Mouse (Mus musculus) intestine, postnatal 0 days (tissue): Measurements from ENCODE around the gene Ube2t. TPM values are rescaled to one million over a fixed set of nuclear protein-coding genes. Genes with fewer than 3 reads are reported as not detected.

Source experiments
- ATAC-seq: fragments of 200-750 bp; cut with Nextera tagmentation; 2 replicates; pipeline ENCODE4 v1.8.0; 2017; ENCODE audit warnings: mild to moderate bottlenecking, moderate TSS enrichment, moderate library complexity
- H3K27ac ChIP-seq: fragments of 300-500 bp; sonication (generic); 2 replicates; pipeline ENCODE4 v1.5.1; 2014; ENCODE audit warnings: mild to moderate bottlenecking, low read depth, low read length, moderate library complexity
- H3K27me3 ChIP-seq: fragments of 300-500 bp; sonication (generic); replicated peaks from 2 replicates; pipeline ENCODE4 v1.6.1; 2014; ENCODE audit warnings: low read length, mixed read lengths; ENCODE audit not compliant: control insufficient read depth, insufficient read depth
- H3K36me3 ChIP-seq: fragments of 300-500 bp; sonication (generic); 2 replicates; pipeline ENCODE4 v1.6.1; 2014; ENCODE audit warnings: mild to moderate bottlenecking, moderate library complexity; ENCODE audit not compliant: control insufficient read depth, insufficient read depth
- H3K4me1 ChIP-seq: fragments of 300-500 bp; sonication (generic); replicated peaks from 2 replicates; pipeline ENCODE4 v1.6.1; 2014; ENCODE audit warnings: antibody characterized with exemption, low read length, mixed read lengths; ENCODE audit not compliant: control insufficient read depth, insufficient read depth
- H3K4me2 ChIP-seq: fragments of 300-500 bp; sonication (generic); replicated peaks from 2 replicates; pipeline ENCODE4 v1.6.1; 2014; ENCODE audit warnings: low read depth, mild to moderate bottlenecking, moderate library complexity
- H3K4me3 ChIP-seq: fragments of 300-500 bp; sonication (generic); 2 replicates; pipeline ENCODE4 v1.5.1; 2014; ENCODE audit warnings: low read depth, low read length
- H3K9ac ChIP-seq: fragments of 300-500 bp; sonication (generic); 2 replicates; pipeline ENCODE4 v1.6.1; 2014; ENCODE audit warnings: mild to moderate bottlenecking, low read depth, low read length
- H3K9me3 ChIP-seq: fragments of 300-500 bp; sonication (generic); 2 replicates; pipeline ENCODE4 v1.6.1; 2016; ENCODE audit warnings: mixed run types; ENCODE audit not compliant: control insufficient read depth
- CTCF ChIP-seq: sonication (generic); IDR thresholded peaks from 2 replicates; pipeline ENCODE4 v1.5.1; 2016; ENCODE audit warnings: low read depth, mild to moderate bottlenecking, control low read depth, antibody characterized with exemption, moderate library complexity
- WGBS: fragments of 180-500 bp; shearing (Covaris S2); extraction: QIAGEN DNeasy Blood & Tissue Kit; methylation state at CpG from one replicate; pipeline ENCODE4 v1.1.7; 2014; 5-methylcytosine and 5-hydroxymethylcytosine counted together
- polyA plus RNA-seq: library from polyadenylated mRNA; unstranded; fragments of >200 nt; fragmentation: Nextera tagmentation; extraction: Ambion mirVana; gene quantifications from 2 replicates; pipeline ENCODE4 v1.2.1, GENCODE M21; 2015

The Ube2t gene
- polyA plus RNA-seq, 1 experiment from 2014 or later, result 12.3 TPM

DNA sequence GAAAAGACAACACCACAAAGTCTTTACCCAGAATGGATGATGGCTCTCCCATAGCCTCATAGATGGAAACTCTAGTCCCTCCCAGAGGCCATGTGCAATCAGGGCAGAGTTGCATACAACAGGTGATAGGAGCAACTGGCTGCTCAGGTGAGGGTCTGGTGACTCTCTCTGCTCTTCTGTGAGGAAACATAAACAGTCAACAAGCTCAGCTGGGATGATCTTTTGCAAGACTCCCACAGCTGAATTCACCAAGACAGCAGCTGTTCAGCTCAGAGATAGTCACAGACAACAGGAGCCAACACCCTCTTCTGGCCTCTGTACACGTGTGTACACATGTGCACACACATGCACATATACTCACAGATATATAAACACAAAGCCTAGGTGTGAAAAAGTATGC, 24.1 kb upstream of the Ube2t start:
- 81% methylated on average over 1 of the region's 1 CpGs for WGBS
- H3K27ac ChIP-seq, result no peak overlapping the region
- no peaks in the 10 kb centered on the region; the same call in 1 of the 2 replicates for H3K4me1 ChIP-seq
- H3K27me3 ChIP-seq, result no peaks in the 10 kb centered on the region
- ATAC-seq, result no peak
- H3K4me3 ChIP-seq, result no peak overlapping the region
- H3K9me3 ChIP-seq, result no peaks in the 10 kb centered on the region
- no peak overlapping the region for H3K4me2 ChIP-seq
- H3K36me3 ChIP-seq, result no peaks in the 10 kb centered on the region
- no peak for TF ChIP-seq CTCF
- no peak overlapping the region for H3K9ac ChIP-seq

DNA sequence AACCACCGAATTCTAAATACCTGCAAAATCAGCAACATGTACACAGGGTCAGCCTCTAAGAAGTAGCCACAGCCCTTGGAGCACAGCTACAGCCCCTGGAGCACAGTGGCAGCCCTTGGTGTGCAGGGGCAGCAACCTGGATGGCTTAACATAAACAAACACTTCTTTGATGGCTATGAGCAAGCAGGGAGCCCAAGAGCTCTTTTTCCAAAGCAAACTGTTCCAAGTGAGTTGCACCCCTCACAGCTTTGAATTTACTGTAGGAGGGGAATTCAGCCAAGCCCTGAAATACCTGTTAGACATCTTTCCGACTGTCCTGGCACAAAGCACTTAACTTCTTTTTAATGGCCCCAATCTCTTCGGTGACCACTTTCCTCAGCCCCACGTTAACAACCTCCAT, 21.5 kb upstream of the Ube2t start:
- no peaks in the 10 kb centered on the region for H3K27me3 ChIP-seq
- WGBS, result 43% methylated on average over 4 of the region's 4 CpGs
- TF ChIP-seq CTCF, result no peak
- no peaks in the 10 kb centered on the region for H3K9me3 ChIP-seq
- H3K9ac ChIP-seq, result no peak overlapping the region
- no peak overlapping the region for H3K4me3 ChIP-seq
- no peak for ATAC-seq
- no peak overlapping the region for H3K4me2 ChIP-seq
- no peak overlapping the region for H3K27ac ChIP-seq
- H3K4me1 ChIP-seq, result no peaks in the 10 kb centered on the region
- no peaks in the 10 kb centered on the region for H3K36me3 ChIP-seq

DNA sequence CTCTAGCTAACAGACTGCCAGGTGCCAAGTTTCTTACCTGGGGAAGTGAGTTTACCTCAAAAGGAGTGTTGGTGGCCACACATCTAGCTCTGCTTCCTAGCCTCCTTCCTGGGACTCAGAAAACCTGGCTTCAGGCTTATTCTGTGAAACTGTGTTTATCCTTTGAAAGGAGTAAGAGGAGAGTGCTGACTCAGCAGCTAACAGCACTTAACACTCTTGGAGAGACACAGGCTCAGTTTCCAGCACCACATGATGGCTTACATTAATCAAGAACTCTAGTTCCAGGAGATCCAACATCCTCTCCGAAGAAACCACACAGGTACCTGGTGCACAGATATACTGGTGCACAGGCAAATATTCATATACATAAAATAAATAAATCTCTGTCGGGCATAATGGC, 19.5 kb upstream of the Ube2t start:
- no peak for TF ChIP-seq CTCF
- Histone ChIP-seq H3K4me3 (no peak overlapping the region), H3K27me3 (no peaks in the 10 kb centered on the region), H3K9ac (no peak overlapping the region), H3K27ac (no peak overlapping the region), H3K4me2 (no peak overlapping the region), H3K36me3 (no peaks in the 10 kb centered on the region), H3K4me1 (no peaks in the 10 kb centered on the region), H3K9me3 (no peaks in the 10 kb centered on the region)
- 85% methylated on average over 2 of the region's 2 CpGs for WGBS
- no peak for ATAC-seq

DNA sequence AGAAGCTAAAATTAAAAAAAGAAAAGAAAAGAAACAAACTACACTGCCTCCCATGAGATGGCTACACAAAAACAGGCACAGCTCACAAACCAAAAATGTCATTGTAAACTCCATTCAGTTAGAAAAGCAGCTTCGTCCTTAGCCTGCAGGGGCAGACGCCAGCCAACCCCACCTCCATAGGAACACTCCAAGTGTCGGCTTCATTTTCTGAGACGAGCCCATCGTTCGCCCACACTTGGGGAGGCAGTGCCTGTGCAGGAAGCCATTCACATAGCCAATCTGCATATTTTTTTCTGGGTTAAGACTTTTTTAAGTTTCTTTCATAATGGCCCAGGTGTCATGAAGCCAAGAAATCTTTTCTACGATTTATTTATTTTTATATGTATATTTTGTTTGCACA, 14.8 kb upstream of the Ube2t start:
- no peaks in the 10 kb centered on the region for H3K4me1 ChIP-seq
- ATAC-seq, result no peak
- H3K4me3 ChIP-seq, result no peak overlapping the region
- H3K9me3 ChIP-seq, result no peaks in the 10 kb centered on the region
- WGBS, result 87% methylated on average over 7 of the region's 7 CpGs
- H3K27ac ChIP-seq, result no peak overlapping the region
- H3K36me3 ChIP-seq, result no peaks in the 10 kb centered on the region
- no peak overlapping the region for H3K9ac ChIP-seq
- no peak overlapping the region for H3K4me2 ChIP-seq
- no peak for TF ChIP-seq CTCF
- no peaks in the 10 kb centered on the region for H3K27me3 ChIP-seq

DNA sequence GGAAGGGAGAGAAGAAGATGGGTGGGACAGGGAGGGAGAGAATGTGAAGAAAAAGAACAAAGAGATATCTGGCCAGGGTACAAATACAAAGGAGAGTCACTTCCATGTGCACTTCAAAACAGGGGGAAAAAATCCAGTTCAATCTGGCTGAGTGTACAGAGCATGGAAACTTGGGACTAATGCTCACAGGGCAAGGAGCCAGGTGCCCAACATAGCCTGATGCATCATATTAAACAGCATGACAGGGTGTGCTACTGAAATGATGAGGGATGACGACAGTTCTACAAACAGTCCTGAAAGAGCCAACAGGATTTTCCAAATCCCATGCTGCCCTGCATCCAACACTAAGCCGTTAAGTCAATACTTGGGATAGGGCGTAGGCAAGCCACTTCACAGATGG, 12.4 kb upstream of the Ube2t start:
- WGBS, result 86% methylated on average over 3 of the region's 3 CpGs
- no peak for ATAC-seq

DNA sequence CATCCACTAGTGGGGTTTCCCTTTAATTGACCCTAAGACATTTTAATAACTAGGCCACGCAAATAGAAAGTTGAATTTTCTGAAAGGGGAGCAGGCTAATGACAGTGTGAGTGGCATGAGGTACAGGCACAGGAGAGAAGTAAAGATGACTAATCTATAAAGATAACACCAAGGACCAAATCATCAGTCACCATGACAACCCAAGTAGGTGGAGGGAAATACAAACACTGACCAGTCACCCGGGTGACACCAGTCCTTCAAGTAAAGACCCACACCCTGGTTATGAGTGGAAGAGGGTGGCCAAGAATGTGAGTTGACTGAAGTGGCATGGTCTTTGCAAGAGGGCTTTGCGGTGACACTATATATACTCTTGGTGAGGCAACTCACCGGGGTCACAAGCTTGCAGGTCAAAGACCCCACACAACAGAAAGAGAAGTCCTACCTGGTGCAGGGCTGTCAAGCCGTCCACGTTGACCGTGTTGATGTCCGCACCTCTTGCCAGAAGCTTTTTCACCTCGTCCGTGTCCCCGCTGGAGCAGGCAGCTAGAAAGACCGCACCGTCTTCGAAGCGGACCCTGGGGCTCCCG, 7.2 kb upstream of the Ube2t start:
- H3K9ac ChIP-seq, result peak overlapping the region; percentile 72
- H3K36me3 ChIP-seq, result no peaks in the 10 kb centered on the region
- peak overlapping the region; percentile 93 for H3K4me3 ChIP-seq
- ATAC-seq, result peak; percentile 23; the same call in 1 of the 2 replicates
- 0 out of 2 replicates have a peak overlapping the region, but pooled peaks have one; percentile 64 for H3K27ac ChIP-seq
- H3K4me2 ChIP-seq, result peak overlapping the region; percentile 80
- 2% methylated on average over 16 of the region's 16 CpGs for WGBS
- TF ChIP-seq CTCF, result no peak
- H3K27me3 ChIP-seq, result no peaks in the 10 kb centered on the region
- no peaks in the 10 kb centered on the region for H3K9me3 ChIP-seq
- peaks cover 7% of the 10 kb centered on the region; the same call in 1 of the 2 replicates for H3K4me1 ChIP-seq

More for the DNA sequence above, 12.4 kb upstream of the Ube2t start:
- H3K9me3 ChIP-seq, result no peaks in the 10 kb centered on the region
- H3K27ac ChIP-seq, result no peak overlapping the region
- TF ChIP-seq CTCF, result no peak
- no peak overlapping the region for H3K4me3 ChIP-seq
- H3K9ac ChIP-seq, result no peak overlapping the region
- no peak overlapping the region for H3K4me2 ChIP-seq
- H3K4me1 ChIP-seq, result peaks cover 3% of the 10 kb centered on the region; the same call in 1 of the 2 replicates
- H3K27me3 ChIP-seq, result no peaks in the 10 kb centered on the region
- H3K36me3 ChIP-seq, result no peaks in the 10 kb centered on the region
